9 mouse cellular contexts compared by ENCODE assay signal in genomic region chr4:124882151-124882729, GRCm38 (mm10). TPM values are rescaled to one million over a fixed set of nuclear protein-coding genes. Genes with fewer than 3 reads are reported as not detected.
DNase-seq lines count a peak whose midpoint lies in the region; ATAC-seq lines count a peak whose summit lies in the region.
"Had no signal": no experiment of that assay in that cellular context is flagged by ENCODE, and none has a peak within 500 bp of the region (broad histone marks: within the 10 kb centered on the region; RNA-seq: fewer than 3 reads in every experiment).

No protein-coding gene starts in this region.

- peak overlapping the region; percentile 63 for H3K4me2 ChIP-seq in heart, embryonic 11.5 days
- H3K4me2 ChIP-seq in kidney, embryonic 14.5 days (replicated peaks; ENCODE audit: low read depth, low read length): peak overlapping the region; percentile 52; the same call in 1 of the 2 replicates

- no peak overlapping the region for H3K27ac ChIP-seq in heart, embryonic 11.5 days (ENCODE audit: low read depth, low read length)
- H3K27ac ChIP-seq in forebrain, embryonic 10.5 days: no peak overlapping the region
- no peak overlapping the region for H3K27ac ChIP-seq in kidney, embryonic 14.5 days (ENCODE audit: low read depth, low read length)

- H3K4me1 ChIP-seq in heart, embryonic 11.5 days (ENCODE audit: control insufficient read depth, insufficient read depth, low read length): peaks cover 7% of the 10 kb centered on the region; the same call in 1 of the 2 replicates
- peaks cover 35% of the 10 kb centered on the region for H3K4me1 ChIP-seq in forebrain, embryonic 10.5 days
- no peaks in the 10 kb centered on the region for H3K4me1 ChIP-seq in kidney, embryonic 14.5 days (ENCODE audit: control insufficient read depth, insufficient read depth, low read length)

- no peak overlapping the region for H3K9ac ChIP-seq in heart, embryonic 11.5 days (ENCODE audit: low read depth, low read length)
- H3K9ac ChIP-seq in kidney, embryonic 14.5 days (ENCODE audit: low read depth, low read length): no peak overlapping the region

- no peak for DNase-seq in heart, adult 8-10 months (ENCODE audit: low spot score)
- peak; percentile 52 for DNase-seq in Muller cell, postnatal 12 days (ENCODE audit: inconsistent ontology term)
- DNase-seq in forebrain, embryonic 10.5 days (ENCODE audit: extremely low spot score, low spot score): peak; percentile 63
- DNase-seq in mesoderm, embryonic 11.5 days (ENCODE audit: low read depth, low spot score): peak; percentile 64
- peak; percentile 80 for DNase-seq in testis, postnatal 10 days (ENCODE audit: low spot score)
- DNase-seq in T-cell, adult 2 months (ENCODE audit: low spot score): no peak

- no peak overlapping the region; the same call in 1 of the 2 replicates for H3K4me3 ChIP-seq in heart, embryonic 11.5 days (ENCODE audit: low read depth, low read length)
- H3K4me3 ChIP-seq in forebrain, embryonic 10.5 days: peak overlapping the region; percentile 56
- peak overlapping the region; percentile 36; the same call in 1 of the 2 replicates for H3K4me3 ChIP-seq in kidney, embryonic 14.5 days (ENCODE audit: low read length)

- peaks cover 68% of the 10 kb centered on the region for H3K27me3 ChIP-seq in heart, embryonic 11.5 days (ENCODE audit: control insufficient read depth, insufficient read depth, low read length)
- H3K27me3 ChIP-seq in forebrain, embryonic 10.5 days (ENCODE audit: poor library complexity, severe bottlenecking): peaks cover 83% of the 10 kb centered on the region
- H3K27me3 ChIP-seq in kidney, embryonic 14.5 days (ENCODE audit: control insufficient read depth, insufficient read depth, low read length): peaks cover 65% of the 10 kb centered on the region

- H3K9me3 ChIP-seq in heart, embryonic 11.5 days (replicated peaks; ENCODE audit: control insufficient read depth, low read length): peaks cover 3% of the 10 kb centered on the region; the same call in 1 of the 2 replicates
- peaks cover 4% of the 10 kb centered on the region; the same call in 1 of the 2 replicates for H3K9me3 ChIP-seq in forebrain, embryonic 10.5 days
- no peaks in the 10 kb centered on the region for H3K9me3 ChIP-seq in kidney, embryonic 14.5 days (ENCODE audit: control insufficient read depth, low read length)

- H3K36me3 ChIP-seq in heart, embryonic 11.5 days (ENCODE audit: control insufficient read depth, insufficient read depth, low read length): no peaks in the 10 kb centered on the region
- no peaks in the 10 kb centered on the region for H3K36me3 ChIP-seq in forebrain, embryonic 10.5 days (replicated peaks)
- H3K36me3 ChIP-seq in kidney, embryonic 14.5 days (ENCODE audit: control insufficient read depth, insufficient read depth, low read length): no peaks in the 10 kb centered on the region

- 1% methylated on average over 37 of the region's 37 CpGs for WGBS in heart, embryonic 11.5 days (ENCODE audit: insufficient replicate concordance)
- 1% methylated on average over 36 of the region's 37 CpGs for WGBS in forebrain, embryonic 10.5 days
- under 1% methylated on average over 37 of the region's 37 CpGs for WGBS in kidney, embryonic 14.5 days

- ATAC-seq in heart, embryonic 11.5 days (replicated peaks; ENCODE audit: insufficient number of reproducible peaks, low FRiP score, low TSS enrichment): 0 out of 2 replicates have a peak, but pooled peaks have one; percentile 22
- peak; percentile 37; the same call in 1 of the 2 replicates for ATAC-seq in kidney, embryonic 14.5 days (ENCODE audit: low FRiP score, low TSS enrichment)

RNA-seq across cellular contexts. Expression of gene Epha10, which starts 1.5 kb away (rescaled TPM):
- polyA plus RNA-seq in heart, embryonic 11.5 days (2014; fragmentation: Nextera tagmentation; extraction: Ambion mirVana): not detected in 2 replicates
- total RNA-seq in heart, adult 8-10 months (2022): not detected
- polyA plus RNA-seq in forebrain, embryonic 10.5 days (2016; fragmentation: Nextera tagmentation; extraction: Ambion mirVana): 1.1 and 1.3 TPM in 2 replicates
- polyA plus RNA-seq in kidney, embryonic 14.5 days (2014; fragmentation: Nextera tagmentation; extraction: Ambion mirVana): 0.10 and 0.23 TPM in 2 replicates
- polyA plus RNA-seq: liver, embryonic 16.5 days had no signal

RNA-seq across cellular contexts. Expression of gene Maneal, which starts 20.3 kb away (rescaled TPM):
- polyA plus RNA-seq in heart, embryonic 11.5 days (2014; fragmentation: Nextera tagmentation; extraction: Ambion mirVana): 0.13 and 0.21 TPM in 2 replicates
- 1 to 10 TPM in 1 of 4 experiments, under 1 TPM in 3; 0.54 to 1.0 (median 0.69) TPM for total RNA-seq in heart, adult 8-10 months (2022)
- 2.3 and 2.6 TPM in 2 replicates for polyA plus RNA-seq in forebrain, embryonic 10.5 days (2016; fragmentation: Nextera tagmentation; extraction: Ambion mirVana)
- 0.66 and 0.81 TPM in 2 replicates for polyA plus RNA-seq in kidney, embryonic 14.5 days (2014; fragmentation: Nextera tagmentation; extraction: Ambion mirVana)

RNA-seq across cellular contexts. Expression of gene 1110065P20Rik, which starts 31.2 kb away (rescaled TPM):
- polyA plus RNA-seq in heart, embryonic 11.5 days (2014; fragmentation: Nextera tagmentation; extraction: Ambion mirVana): 41.4 and 46.3 TPM in 2 replicates
- 10 to 100 TPM; 18.2 to 23.5 (median 21.0) TPM for total RNA-seq in heart, adult 8-10 months (2022)
- polyA plus RNA-seq in forebrain, embryonic 10.5 days (2016; fragmentation: Nextera tagmentation; extraction: Ambion mirVana): 39.3 and 42.9 TPM in 2 replicates
- polyA plus RNA-seq in kidney, embryonic 14.5 days (2014; fragmentation: Nextera tagmentation; extraction: Ambion mirVana): 53.6 and 64.3 TPM in 2 replicates

RNA-seq across cellular contexts. Expression of gene Yrdc, which starts 31.8 kb away (rescaled TPM):
- 25.4 and 28.0 TPM in 2 replicates for polyA plus RNA-seq in heart, embryonic 11.5 days (2014; fragmentation: Nextera tagmentation; extraction: Ambion mirVana)
- 10 to 100 TPM; 20.8 to 22.5 (median 22.0) TPM for total RNA-seq in heart, adult 8-10 months (2022)
- polyA plus RNA-seq in forebrain, embryonic 10.5 days (2016; fragmentation: Nextera tagmentation; extraction: Ambion mirVana): 43.1 and 44.1 TPM in 2 replicates
- polyA plus RNA-seq in kidney, embryonic 14.5 days (2014; fragmentation: Nextera tagmentation; extraction: Ambion mirVana): 40.4 and 49.8 TPM in 2 replicates

RNA-seq across cellular contexts. Expression of gene 9930104L06Rik, which starts 54.6 kb away (rescaled TPM):
- 3.2 and 5.4 TPM in 2 replicates for polyA plus RNA-seq in heart, embryonic 11.5 days (2014; fragmentation: Nextera tagmentation; extraction: Ambion mirVana)
- 10 to 100 TPM in 1 of 4 experiments, 1 to 10 TPM in 3; 5.8 to 11.1 (median 8.7) TPM for total RNA-seq in heart, adult 8-10 months (2022)
- 16.4 and 17.5 TPM in 2 replicates for polyA plus RNA-seq in forebrain, embryonic 10.5 days (2016; fragmentation: Nextera tagmentation; extraction: Ambion mirVana)
- 4.8 and 5.0 TPM in 2 replicates for polyA plus RNA-seq in kidney, embryonic 14.5 days (2014; fragmentation: Nextera tagmentation; extraction: Ambion mirVana)

Comparison
In these comparisons a context has a peak if more than half of its experiments do, and no peak if none do; other contexts are left out.
1. DNase-seq: peak in Muller cell, postnatal 12 days (single experiment), forebrain, embryonic 10.5 days (single experiment), mesoderm, embryonic 11.5 days (single experiment) and testis, postnatal 10 days (single experiment); none in heart, adult 8-10 months (single experiment) and T-cell, adult 2 months (single experiment).